Mouse (Mus musculus) heart, postnatal 25 days (tissue): Measurements from ENCODE around the gene Ccl4. TPM values are rescaled to one million over a fixed set of nuclear protein-coding genes. Genes with fewer than 3 reads are reported as not detected.

Experiments used
- DNase-seq: peaks from one replicate; pipeline ENCODE4 v3.0.0; 2022; ENCODE audit warnings: low spot score
- intact Hi-C: fragments of 180-260 bp; cut with DNase I; formaldehyde crosslinking; loops from one replicate; pipeline ENCODE4 v1.15.1; 2025
- total RNA-seq, 2 experiments: library from RNA; stranded (reverse); gene quantifications; 2 replicates each; pipeline ENCODE4 v1.2.3; 2021

The Ccl4 gene
- not detected for total RNA-seq

DNA sequence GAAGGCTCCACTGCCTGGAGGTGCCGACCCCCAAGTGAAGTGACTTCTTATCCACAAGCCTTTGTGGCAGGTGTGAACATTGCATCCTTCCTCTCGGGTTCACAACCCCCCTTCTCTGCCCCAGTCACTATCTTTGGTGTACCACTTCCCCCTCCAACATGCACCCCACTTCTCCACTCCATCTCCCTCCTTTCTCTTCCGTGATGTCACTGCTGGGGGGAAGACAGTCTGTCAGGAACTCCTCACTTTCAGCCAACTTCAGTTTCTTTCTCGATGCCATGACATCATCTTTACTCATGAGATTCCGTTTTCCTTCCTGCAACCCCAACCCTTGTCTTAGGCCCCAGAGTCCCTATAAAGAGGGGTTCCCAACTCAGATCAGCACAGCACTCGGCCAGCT, at the start of gene Ccl4:
Gene Ccl4, plus strand, starts transcription at position 381 of the 400 bp plus-strand sequence.
- intact Hi-C loops, result no loop called here
- no peak for DNase-seq

DNA sequence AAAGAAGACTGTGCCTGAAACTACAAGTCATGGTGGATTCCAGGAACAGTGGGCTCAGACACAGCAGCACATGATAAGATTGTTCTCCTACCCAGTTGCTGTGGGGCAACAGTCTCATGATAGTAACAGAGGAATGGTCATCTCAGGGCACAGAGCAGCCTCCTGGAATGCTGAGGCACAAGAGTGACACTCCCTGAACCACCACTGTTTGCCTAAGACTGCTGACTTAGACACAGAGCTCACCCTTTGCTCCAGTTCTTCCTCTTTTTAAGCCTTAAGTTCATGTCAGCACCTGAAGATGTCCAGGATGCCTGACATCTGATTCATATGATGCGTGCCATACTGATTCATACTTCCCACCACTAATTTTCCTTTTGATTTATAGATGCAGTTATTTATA, 45.8 kb upstream of the Ccl4 start:
- no peak for DNase-seq
- intact Hi-C loops, result no loop called here

DNA sequence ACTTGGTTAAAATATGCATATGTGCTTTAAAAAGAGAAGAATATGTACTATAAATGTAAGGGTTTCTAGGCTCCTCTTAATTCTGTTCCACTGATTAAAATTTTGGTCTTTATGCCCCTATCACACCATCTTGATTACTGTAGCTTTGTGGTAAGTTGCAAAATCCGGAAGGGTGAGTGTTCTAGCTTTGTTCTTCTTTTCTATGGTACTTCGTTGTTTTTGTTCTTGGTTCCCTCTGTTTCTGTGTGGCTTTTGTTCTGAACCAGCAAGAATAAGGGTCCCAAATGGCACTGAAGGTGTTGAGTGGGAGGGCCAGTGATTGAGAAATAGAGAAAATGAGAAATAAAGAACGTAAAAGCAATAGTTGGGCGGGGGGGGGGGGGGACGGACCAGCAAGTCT, 44.1 kb upstream of the Ccl4 start:
- DNase-seq, result no peak
- intact Hi-C loops, result no loop called here

DNA sequence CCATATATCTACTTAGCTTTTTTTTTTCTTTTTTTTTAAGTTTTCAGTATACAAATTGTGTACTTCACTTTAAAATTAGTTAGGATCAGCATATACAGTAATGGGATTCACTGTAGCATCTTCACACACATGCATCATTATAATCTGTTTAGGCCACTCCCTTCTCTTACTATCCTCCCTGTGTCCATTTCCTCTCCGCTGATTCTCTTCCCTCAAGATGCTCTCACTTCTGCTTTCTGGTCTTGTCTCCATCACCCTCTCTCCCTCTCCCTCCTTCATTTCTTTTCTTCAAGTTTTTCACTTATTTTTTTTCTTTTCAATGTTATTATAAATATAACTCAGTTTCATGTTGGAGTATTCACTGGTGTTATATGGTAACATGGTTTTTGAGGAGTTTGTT, 43.3 kb upstream of the Ccl4 start:
- DNase-seq, result no peak
- intact Hi-C loops, result no loop called here

DNA sequence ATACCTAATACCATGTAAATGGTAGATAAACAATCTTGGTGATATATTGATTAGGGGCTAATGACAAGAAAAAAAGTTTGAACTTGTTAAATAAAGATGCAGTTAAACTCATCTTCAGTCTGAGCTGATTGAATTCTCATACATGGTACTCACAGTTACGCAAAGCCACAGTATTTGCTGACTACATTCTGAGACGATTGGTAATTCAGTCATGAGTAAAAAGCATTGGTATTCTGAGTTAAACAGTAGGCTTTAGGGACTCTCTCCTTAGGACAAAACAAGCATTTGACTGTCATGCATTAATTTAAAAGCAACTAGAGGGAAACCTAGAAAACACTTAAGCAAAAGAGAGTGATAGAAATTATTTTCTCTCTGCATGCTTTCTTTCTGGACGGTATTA, 38.8 kb upstream of the Ccl4 start:
- DNase-seq, result no peak
- intact Hi-C loops, result no loop called here

DNA sequence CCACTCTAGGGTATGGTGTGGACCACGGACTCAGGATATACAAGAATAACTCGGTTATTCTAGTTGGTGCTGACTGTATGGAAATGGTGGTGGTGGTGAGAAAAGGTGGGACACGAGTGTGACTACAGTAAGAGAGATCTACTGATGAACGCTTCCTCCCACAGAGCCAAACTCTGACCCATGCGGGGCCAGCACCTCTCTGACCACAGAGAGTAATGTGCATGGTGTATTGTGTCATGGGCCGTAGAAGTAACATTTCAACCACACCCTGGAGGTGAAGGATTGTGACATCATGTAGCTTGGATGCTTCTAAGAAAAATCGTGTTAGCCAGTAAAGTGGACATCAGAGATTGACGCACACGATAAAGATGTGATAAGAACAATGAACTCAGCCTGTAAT, 33.6 kb upstream of the Ccl4 start:
- intact Hi-C loops, result no loop called here
- no peak for DNase-seq

DNA sequence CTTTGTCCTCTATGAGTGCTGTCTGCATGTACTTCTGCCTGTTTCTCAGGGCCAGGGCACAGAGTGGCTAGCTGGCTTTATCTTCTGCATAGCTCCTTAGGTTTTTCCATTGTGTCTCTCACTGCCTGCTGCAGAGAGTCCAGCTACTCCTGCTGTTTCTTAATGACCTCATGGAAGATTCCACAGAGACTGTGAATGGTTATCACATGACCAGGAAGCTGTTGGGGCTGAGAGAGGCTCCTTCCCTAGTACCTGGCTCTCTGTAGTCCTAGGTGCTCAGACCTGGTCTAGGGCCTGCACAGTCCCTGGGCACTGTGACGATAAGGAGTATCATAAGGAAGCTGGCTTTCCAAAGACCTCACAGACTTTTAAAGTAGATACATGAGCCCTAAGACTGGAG, 31.8 kb upstream of the Ccl4 start:
- no peak for DNase-seq
- intact Hi-C loops, result loop anchor here (5.0 kb wide), 1 partner anchor 73 kb away; no protein-coding TSS in a partner anchor

DNA sequence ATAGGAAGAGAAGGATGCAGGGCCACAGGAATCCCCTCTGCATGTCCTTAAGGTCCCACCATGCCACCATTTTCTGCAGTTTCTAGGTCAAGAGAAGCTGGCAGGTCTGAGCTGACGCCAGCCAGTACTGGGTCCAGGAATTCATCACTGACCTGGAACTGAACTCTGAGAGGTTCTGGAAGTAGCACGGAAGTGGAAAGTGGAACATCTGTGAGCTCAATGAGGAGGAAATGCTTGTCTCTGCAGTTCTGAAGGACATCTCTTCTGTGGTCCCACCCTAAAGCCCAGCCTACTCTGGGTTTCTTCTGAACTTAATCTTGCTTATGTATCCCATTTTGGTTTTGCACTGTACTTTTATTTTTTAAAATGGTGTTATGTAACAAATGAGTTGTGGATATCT, 31.3 kb upstream of the Ccl4 start:
- intact Hi-C loops, result loop anchor here (5.0 kb wide), 1 partner anchor 74 kb away; no protein-coding TSS in a partner anchor
- no peak for DNase-seq

DNA sequence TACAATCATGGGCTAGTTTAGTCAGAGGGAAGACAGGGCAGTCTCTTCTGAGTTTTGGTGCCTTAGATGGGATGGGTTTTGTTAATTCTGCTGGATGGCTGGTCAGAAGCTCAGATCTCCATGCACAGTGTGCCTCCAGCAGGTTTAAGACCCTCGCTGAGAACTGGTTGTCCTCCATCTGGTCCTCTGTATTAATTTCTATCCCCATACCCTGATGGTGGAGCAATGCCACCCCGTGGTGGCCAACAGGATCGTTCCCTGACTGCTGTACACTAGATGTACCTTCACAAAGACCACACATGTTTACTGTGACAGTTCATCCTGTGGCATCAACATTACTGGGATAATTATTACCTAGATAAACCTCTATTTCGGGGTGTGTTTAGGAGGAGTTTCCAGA, 29.6 kb upstream of the Ccl4 start:
- DNase-seq, result no peak
- intact Hi-C loops, result loop anchor here (5.0 kb wide), 1 partner anchor 75 kb away; no protein-coding TSS in a partner anchor

DNA sequence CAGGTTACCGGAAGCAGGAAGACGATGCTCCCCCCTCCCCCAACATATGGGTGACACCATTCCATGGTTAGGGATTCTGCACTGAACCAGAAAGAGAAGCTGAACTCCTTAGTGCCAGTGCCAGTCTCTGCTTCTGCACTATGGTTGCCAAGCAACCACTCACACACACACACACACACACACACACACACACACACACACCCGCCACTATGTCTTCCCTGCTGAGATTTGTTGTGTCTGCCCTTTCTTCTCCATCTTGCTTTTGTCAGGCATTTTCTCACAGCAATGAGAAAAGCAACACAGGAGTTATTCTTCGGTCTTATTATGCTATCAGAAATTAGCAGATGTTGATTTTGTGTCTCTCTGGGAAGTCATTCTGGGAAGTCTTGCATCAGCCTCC, 28.0 kb upstream of the Ccl4 start:
- intact Hi-C loops, result loop anchor here (5.0 kb wide), 1 partner anchor 77 kb away; no protein-coding TSS in a partner anchor
- DNase-seq, result no peak

DNA sequence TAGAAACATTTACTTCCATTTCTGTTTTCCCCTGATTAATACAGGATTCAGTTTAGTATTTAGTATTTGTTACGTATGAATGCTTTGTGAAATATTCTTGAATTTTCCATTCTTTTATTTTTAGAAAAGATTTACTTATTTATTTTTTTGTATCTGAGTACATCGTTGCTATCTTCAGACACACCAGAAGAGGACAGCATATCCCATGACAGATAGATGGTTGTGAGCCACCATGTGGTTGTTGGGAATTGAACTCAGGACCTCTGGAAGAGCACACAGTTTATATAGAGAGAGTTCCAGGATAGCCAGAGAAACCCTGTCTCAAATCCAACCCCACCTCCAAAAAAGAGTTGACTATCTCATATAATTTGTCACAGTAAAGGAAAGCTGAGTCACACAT, 27.5 kb upstream of the Ccl4 start:
- no peak for DNase-seq
- intact Hi-C loops, result loop anchor here (5.0 kb wide), 2 partner anchors 78 to 102 kb away; no protein-coding TSS in a partner anchor

DNA sequence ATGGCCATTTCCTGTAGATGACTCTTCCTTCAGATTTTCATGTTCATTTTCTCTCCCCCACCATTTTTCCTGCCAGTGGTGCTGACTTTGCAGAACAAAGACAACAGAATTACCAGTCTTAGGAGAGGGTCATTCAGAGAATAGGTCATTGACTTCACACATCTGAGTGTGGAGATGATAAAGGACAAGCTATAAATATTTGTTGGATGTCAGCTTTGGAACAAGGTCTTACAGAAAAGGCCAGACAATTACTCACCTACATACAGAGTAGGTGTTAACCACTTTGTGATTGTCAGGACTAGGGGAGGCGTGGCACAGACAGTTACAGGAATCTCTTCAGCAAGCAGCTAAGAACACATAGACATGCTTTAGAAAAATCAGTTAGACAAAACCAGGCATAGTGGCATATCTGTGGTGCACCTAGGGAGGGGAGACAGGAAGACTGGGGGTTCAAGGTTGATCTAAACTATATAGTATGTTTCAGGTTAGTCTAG, 25.6 kb upstream of the Ccl4 start:
- intact Hi-C loops, result loop anchor here (5.0 kb wide), 1 partner anchor 101 kb away; no protein-coding TSS in a partner anchor
- DNase-seq, result no peak

DNA sequence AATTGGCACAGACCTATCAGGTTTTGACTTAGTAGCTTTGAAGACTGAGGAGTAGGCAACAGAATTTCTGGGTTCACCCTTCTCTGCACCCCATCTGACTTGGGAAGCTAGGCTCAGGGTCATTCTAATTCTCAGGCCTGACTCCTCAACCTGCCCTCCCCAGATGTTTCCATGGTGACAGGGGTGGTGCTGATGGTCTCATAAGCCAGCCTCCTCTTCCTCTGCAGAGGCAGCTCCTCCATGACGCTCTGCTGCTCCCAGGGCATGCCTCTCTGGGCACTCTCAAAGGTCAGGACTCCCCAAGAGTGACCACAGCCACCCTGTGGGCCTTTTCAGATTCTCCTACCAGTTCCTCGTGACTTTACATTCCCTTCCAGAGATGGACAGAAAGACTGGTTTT, 23.4 kb upstream of the Ccl4 start:
- intact Hi-C loops, result loop anchor here (5.0 kb wide), 1 partner anchor 98 kb away; no protein-coding TSS in a partner anchor
- no peak for DNase-seq

DNA sequence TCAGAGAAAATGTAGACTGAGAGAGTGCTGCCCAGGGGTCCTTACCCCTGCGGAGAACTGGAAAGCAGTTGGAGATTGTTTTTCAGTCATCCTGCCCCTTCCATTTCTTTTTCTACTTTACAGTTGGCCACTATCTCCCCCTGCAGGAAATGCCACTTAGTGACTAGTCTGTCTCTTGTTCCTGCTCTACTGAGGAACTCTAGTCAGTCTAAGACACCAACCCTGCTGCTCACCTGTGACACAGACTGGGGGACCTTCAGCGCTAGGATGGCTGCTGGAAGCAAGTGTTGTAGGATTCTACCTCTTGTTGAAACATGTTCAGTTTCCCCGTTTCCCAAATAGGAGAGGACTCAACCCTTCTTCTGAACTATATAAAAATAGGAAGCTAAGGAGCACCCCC, 22.9 kb upstream of the Ccl4 start:
- no peak for DNase-seq
- intact Hi-C loops, result loop anchor here (5.0 kb wide), 1 partner anchor 98 kb away; no protein-coding TSS in a partner anchor

DNA sequence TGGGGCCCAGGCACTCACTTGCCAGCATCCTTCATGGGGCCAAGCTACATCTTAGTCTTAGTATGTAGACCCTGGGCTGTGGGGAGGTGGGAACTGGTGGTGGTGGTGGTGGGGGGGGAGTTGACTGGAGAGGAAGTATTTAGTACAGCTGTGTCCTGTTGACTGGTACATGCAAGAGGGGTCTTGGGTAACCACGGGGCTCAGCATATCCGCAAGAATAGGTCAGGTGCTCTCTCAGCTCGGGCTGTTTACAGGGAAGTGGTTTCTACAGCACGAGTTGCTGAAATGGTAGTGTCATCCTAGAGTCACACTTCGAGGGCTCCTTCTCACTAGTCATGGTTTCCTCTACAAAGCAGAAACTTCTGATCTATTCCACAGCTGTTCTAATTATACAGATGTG, 22.2 kb upstream of the Ccl4 start:
- DNase-seq, result no peak
- intact Hi-C loops, result no loop called here

DNA sequence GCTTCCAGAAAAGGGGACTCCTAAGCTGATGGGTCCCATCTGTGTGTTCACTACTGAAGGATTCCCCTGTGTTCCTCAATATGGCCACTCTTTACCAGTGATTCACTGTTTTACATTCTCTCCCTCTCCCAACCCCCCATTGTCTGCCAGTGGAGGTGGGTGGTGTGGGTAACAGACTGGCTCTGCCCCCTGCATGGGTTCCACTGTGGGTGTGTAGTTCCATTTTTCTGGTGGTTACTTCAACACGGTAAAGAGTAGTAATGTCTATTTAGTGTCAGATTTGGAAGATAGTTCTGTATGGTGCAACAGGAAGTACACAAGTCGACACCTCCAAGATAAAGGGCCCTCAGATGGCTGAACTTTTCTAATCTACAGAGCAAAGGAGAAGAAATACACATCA, 21.2 kb upstream of the Ccl4 start:
- intact Hi-C loops, result no loop called here
- DNase-seq, result no peak

DNA sequence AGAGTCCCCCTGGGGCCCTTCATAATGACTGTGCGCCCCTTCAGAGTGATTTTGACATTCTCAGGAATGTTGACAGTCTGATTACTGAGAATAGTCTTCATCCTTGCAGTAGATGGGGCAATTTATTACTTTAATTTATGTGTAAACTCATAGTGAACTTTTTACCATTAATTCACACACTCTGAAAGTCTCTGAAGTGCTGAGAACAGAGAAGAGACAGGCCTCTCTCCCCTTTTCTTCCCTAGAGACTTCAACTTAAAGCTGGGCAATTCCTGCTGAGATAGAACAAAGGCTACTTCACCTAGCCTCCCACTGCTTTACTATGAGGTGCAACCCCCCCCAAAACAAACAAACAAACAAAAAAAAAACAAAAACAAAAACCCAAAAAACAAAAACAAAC, 16.9 kb upstream of the Ccl4 start, which contains the start of gene Rpl9-ps1:
Gene Rpl9-ps1, minus strand, starts transcription at position 101 of the 400 bp plus-strand sequence.
- intact Hi-C loops, result no loop called here
- no peak for DNase-seq

DNA sequence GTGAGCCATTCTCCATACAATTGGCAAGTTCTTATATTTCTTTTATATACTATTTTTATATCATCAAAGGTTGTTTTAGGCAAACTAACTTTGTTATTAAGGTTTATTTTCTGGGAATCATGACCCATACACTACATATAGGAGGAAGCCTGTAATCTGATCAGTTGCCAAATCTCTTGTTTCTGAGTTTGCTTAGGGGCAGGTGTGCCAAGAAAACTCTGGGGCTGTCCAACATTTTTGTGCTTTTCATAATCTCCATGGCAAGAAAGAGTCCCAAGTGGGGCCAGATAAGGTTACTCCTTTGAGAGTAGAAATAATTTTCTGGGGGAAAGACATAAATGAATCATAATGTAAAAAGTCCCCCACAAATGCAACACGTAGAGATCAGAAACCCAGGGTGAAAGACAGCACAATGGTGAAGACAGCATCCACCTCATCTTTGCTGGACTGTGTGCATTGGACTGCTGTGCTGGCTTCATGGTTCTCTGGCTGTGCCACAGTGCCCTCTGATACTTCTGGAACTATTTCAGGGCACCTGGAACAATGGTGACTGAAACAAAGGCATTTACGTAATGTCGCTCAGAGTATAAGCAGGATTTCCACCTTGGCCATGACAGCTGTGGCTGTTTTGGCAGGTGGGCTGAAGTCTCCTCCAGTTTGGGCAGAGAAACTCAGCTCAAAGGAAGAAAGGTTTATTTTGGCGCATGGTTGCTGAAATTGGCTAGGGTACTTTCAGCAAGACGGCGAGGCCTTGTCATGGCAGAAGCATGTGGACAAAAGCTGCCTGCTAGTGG, 15.8 kb upstream of the Ccl4 start:
- no peak for DNase-seq
- intact Hi-C loops, result no loop called here

DNA sequence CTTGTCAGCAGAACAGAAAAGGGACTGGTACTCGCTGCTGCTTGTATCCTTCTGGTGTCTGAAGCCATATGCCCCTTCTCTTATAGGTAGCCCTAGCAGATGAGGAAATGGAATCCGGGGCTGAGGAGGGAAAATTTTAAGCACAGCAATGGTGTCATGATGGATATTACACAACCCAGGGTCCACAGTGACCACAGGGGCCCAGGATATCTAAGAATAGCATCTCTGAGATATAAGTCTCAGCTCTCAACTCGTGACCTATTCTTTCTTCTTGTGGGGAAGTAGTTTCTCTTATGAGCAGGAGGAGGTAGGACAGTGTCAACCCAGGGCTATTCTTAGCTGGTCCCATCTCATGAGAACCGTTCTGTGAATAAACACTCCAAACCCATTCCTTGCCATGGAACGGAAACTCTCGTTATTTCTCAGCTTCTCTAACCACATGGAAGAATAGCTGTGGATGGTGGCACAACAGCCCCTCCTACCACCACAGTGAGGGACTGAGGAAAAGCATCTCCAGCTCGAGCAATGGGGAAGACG, 13.0 kb upstream of the Ccl4 start, which contains the start of gene Ccl3:
Gene Ccl3, minus strand, starts transcription at position 51 of the 537 bp plus-strand sequence.
- intact Hi-C loops, result no loop called here
- no peak for DNase-seq

DNA sequence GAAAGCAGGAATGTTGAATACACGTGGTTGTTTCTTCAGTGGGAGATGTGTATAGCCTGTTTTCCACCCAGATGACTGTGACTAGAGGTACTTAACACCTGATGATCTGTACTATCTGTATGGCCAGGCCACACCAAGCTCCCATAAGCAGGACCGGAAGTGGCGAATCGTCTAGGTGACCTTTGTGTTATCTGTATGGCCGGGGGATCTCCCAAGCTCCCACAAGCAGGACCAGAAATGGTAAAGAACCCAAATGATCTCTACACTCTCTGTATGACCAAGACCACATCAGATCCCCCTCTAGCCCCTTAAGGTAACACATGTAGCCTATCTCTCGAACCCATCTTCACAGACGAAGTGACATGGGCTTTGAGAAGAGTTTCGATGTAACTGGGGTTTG, 7.8 kb upstream of the Ccl4 start:
- DNase-seq, result no peak
- intact Hi-C loops, result no loop called here

DNA sequence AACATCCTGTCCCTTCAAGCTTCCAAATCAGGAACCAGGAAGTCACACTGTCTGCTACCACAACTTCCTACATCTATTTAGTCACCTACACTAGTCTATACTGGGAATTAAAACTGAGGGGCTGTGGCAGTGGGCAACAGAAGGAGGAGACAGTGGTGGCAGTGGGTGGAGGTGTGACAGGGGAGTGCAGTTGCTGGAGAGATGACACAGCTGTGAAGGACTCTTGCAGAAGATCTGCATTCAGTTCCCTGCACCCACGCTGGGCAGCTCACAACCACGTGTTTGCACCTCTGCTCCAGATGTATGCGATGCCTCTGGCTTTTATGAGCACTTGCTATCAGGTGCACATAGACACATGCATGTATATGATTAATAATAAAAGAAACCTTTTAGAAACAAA, 4.9 kb upstream of the Ccl4 start:
- DNase-seq, result no peak
- intact Hi-C loops, result no loop called here
